ENCODE assay signal across 21 mouse cellular contexts in genomic region chr10:16751546-16751945, GRCm38 (mm10).
DNase-seq lines count a peak whose midpoint lies in the region; TF ChIP-seq lines count a peak whose summit lies in the region.
"Had no signal": no experiment of that assay in that cellular context is flagged by ENCODE, and none has a peak within 500 bp of the region (broad histone marks: within the 10 kb centered on the region; RNA-seq: fewer than 3 reads in every experiment).

No protein-coding gene starts in this region.

- no peak for TF ChIP-seq POLR2A in CH12.LX (IDR thresholded peaks at IDR 0.05; ENCODE audit: low read depth, low read length)

- TF ChIP-seq RAD21 in CH12.LX (IDR thresholded peaks at IDR 0.05; ENCODE audit: low read depth, low read length), result no peak

- TF ChIP-seq CTCF in gastrocnemius, adult 2 months (IDR thresholded peaks at IDR 0.05), result no peak
- TF ChIP-seq CTCF in CH12.LX (conservative IDR thresholded peaks at IDR 0.05 in 1 of 2, IDR thresholded peaks at IDR 0.05 in 1 of 2; ENCODE audit: low read depth in 2 of 2, low read length in 2 of 2), result no peak

- intact Hi-C loops in gastrocnemius, adult 2 months (cut with DNase I), result no loop called here

- H3K79me2 ChIP-seq in CH12.LX (replicated peaks; ENCODE audit: control insufficient read depth, extremely low read depth, insufficient read depth, poor library complexity, severe bottlenecking) (no peaks in the 10 kb centered on the region), macrophage (ENCODE audit: inconsistent target) (no peaks in the 10 kb centered on the region)

- no peaks in the 10 kb centered on the region for H3K27me3 ChIP-seq in CH12.LX (replicated peaks)
- H3K27me3 ChIP-seq: embryonic facial prominence, embryonic 15.5 days; hindbrain, embryonic 12.5 days had no signal

- H3K27ac ChIP-seq in gastrocnemius, adult 2 months, result peak overlapping the region; percentile 74
- H3K27ac ChIP-seq in CH12.LX (ENCODE audit: insufficient read depth, low read depth) (no peak overlapping the region), macrophage (peak overlapping the region; percentile 37)
- H3K27ac ChIP-seq: embryonic facial prominence, embryonic 15.5 days; forebrain, embryonic 10.5 days; heart, embryonic 10.5 days; hindbrain, embryonic 12.5 days had no signal

- no peak overlapping the region for H3K4me3 ChIP-seq in gastrocnemius, adult 2 months
- H3K4me3 ChIP-seq in CH12.LX (replicated peaks in 1 of 3; ENCODE audit: low read depth in 2 of 3, low read length in 2 of 3, poor library complexity in 1 of 3) (no peak overlapping the region), macrophage (ENCODE audit: inconsistent target) (no peak overlapping the region)
- H3K4me3 ChIP-seq: embryonic facial prominence, embryonic 15.5 days; erythroblast, embryonic 14.5 days; forebrain, embryonic 10.5 days; heart, embryonic 10.5 days; hindbrain, embryonic 12.5 days had no signal

- dilution Hi-C loops in CH12.LX (cut with MboI; ENCODE audit: extremely low pct_ligation_motif_present, extremely low pct_unique_long_range_greater_than_20kb, low sequenced_read_pairs), result no loop called here

- H3K36me3 ChIP-seq in CH12.LX (replicated peaks in 1 of 2; ENCODE audit: control insufficient read depth in 1 of 2, insufficient read depth in 1 of 2, low read length in 1 of 2), result no peaks in the 10 kb centered on the region
- H3K36me3 ChIP-seq in macrophage (ENCODE audit: inconsistent target), result no peaks in the 10 kb centered on the region
- H3K36me3 ChIP-seq: embryonic facial prominence, embryonic 15.5 days; forebrain, embryonic 10.5 days; heart, embryonic 10.5 days; hindbrain, embryonic 12.5 days had no signal

- no peaks in the 10 kb centered on the region for H3K9me3 ChIP-seq in CH12.LX (replicated peaks; ENCODE audit: low read length)
- H3K9me3 ChIP-seq: embryonic facial prominence, embryonic 15.5 days; forebrain, embryonic 10.5 days; heart, embryonic 10.5 days; hindbrain, embryonic 12.5 days had no signal

- no peak for DNase-seq in gastrocnemius, adult 2 months
- no peak for DNase-seq in gastrocnemius, adult 18-20 months (ENCODE audit: low spot score)
- DNase-seq in CH12.LX (ENCODE audit: extremely low read depth), result no peak
- peak; percentile 28 for DNase-seq in skeletal muscle tissue, adult 2 months (ENCODE audit: low read depth, low spot score)
- no peak for DNase-seq in ovary, adult 18-20 months (ENCODE audit: low spot score)
- no peak for DNase-seq in adrenal gland, postnatal 25 days
- no peak for DNase-seq in adrenal gland, adult 18-20 months (ENCODE audit: low spot score in 2 of 2)
- DNase-seq: adrenal gland, postnatal 14 days; cerebellum, adult 2 months; cerebellum, postnatal 10 days; embryo, embryonic 11 days; gastrocnemius, postnatal 10 days; heart, adult 18-20 months; heart, postnatal 10 days; heart, postnatal 4 days had no signal

- H3K4me2 ChIP-seq in CH12.LX (ENCODE audit: insufficient read depth, low read depth, poor library complexity, severe bottlenecking), result no peak overlapping the region
- H3K4me2 ChIP-seq: embryonic facial prominence, embryonic 15.5 days; hindbrain, embryonic 12.5 days had no signal

- no peak overlapping the region for H3K9ac ChIP-seq in CH12.LX (ENCODE audit: insufficient read depth, low read depth)
- H3K9ac ChIP-seq: embryonic facial prominence, embryonic 15.5 days; hindbrain, embryonic 12.5 days had no signal

- H3K4me1 ChIP-seq in CH12.LX (ENCODE audit: control insufficient read depth in 1 of 2, insufficient read depth in 2 of 2), result peaks cover 0 to 6% of the 10 kb centered on the region in 2 experiments; a peak in 2 of 4 replicates
- H3K4me1 ChIP-seq: embryonic facial prominence, embryonic 15.5 days; forebrain, embryonic 10.5 days; heart, embryonic 10.5 days; hindbrain, embryonic 12.5 days had no signal

- TF ChIP-seq EP300 in CH12.LX (IDR thresholded peaks at IDR 0.05; ENCODE audit: low read length), result no peak

- in situ Hi-C loops in CH12.LX (cut with MboI; ENCODE audit: low pct_ligation_motif_present, low pct_unique_long_range_greater_than_20kb, low sequenced_read_pairs), result no loop called here

TF ChIP-seq in CH12.LX, 34 proteins besides CTCF, POLR2A, EP300 and RAD21:
- TF ChIP-seq RCOR1 (conservative IDR thresholded peaks at IDR 0.05; ENCODE audit: low read depth, low read length) (no peak), ZNF384 (IDR thresholded peaks at IDR 0.05; ENCODE audit: low read depth, low read length) (peak; percentile 69)
